Comparison of ENCODE assay signal across 8 mouse cellular contexts in genomic region chr13:38036343-38037043, GRCm38 (mm10). TPM values are rescaled to one million over a fixed set of nuclear protein-coding genes. Genes with fewer than 3 reads are reported as not detected.
DNase-seq lines count a peak whose midpoint lies in the region; ATAC-seq and TF ChIP-seq lines count a peak whose summit lies in the region.

Gene Riok1, plus strand, starts transcription at chr13:38036995.

- peak within 1 kb of the TSS; percentile 93 for H3K4me2 ChIP-seq in heart, embryonic 16.5 days (ENCODE audit: low read depth, low read length)

- intact Hi-C loops in heart, adult 2 months (cut with DNase I): loop anchor here (1.0 to 5.0 kb wide), 2 partner anchors 42 to 604 kb away; partner anchors contain the start of gene Ssr1

- peak within 1 kb of the TSS; percentile 86 for H3K27ac ChIP-seq in heart, adult 2 months
- H3K27ac ChIP-seq in heart, embryonic 16.5 days (ENCODE audit: low read length): peak within 1 kb of the TSS; percentile 81

- no peak for TF ChIP-seq CTCF in heart, adult 2 months (IDR thresholded peaks at IDR 0.05)

- no peak for TF ChIP-seq EP300 in heart, adult 2 months (IDR thresholded peaks at IDR 0.05; ENCODE audit: insufficient read depth, low read depth, low read length)

- peak within 1 kb of the TSS; percentile 84 for H3K9ac ChIP-seq in heart, adult 2 months (ENCODE audit: low read depth, low read length)
- peak within 1 kb of the TSS; percentile 93 for H3K9ac ChIP-seq in heart, embryonic 16.5 days (ENCODE audit: low read length)

- no peaks in the 10 kb centered on the region for H3K9me3 ChIP-seq in heart, embryonic 16.5 days (replicated peaks; ENCODE audit: control insufficient read depth, low read length)

- WGBS in heart, adult 2 months: 5% methylated on average over 37 of the region's 37 CpGs
- WGBS in heart, embryonic 16.5 days: 8% methylated on average over 37 of the region's 37 CpGs

- H3K4me1 ChIP-seq in heart, adult 2 months (ENCODE audit: control insufficient read depth, insufficient read depth, low read length): peaks cover 4% of the 10 kb centered on the region
- peaks cover 15% of the 10 kb centered on the region for H3K4me1 ChIP-seq in heart, embryonic 16.5 days (ENCODE audit: control insufficient read depth, insufficient read depth, low read length)

- peak; percentile 3 to 21 for DNase-seq in heart, adult 2 months
- DNase-seq in heart, adult 9 months (ENCODE audit: low spot score in 2 of 2): no peak
- DNase-seq in Muller cell, postnatal 12 days (ENCODE audit: inconsistent ontology term): peak; percentile 1
- peak; percentile 8 to 12 for DNase-seq in cerebellum, postnatal 25 days
- DNase-seq in layer of hippocampus, postnatal 36 days: no peak
- DNase-seq in testis, postnatal 14 days (ENCODE audit: low spot score): peak; percentile 18

- peaks cover 4% of the 10 kb centered on the region for H3K36me3 ChIP-seq in heart, adult 2 months (ENCODE audit: control insufficient read depth, insufficient read depth, low read length)
- peaks cover 10% of the 10 kb centered on the region for H3K36me3 ChIP-seq in heart, embryonic 16.5 days (ENCODE audit: control insufficient read depth, insufficient read depth)

- TF ChIP-seq POLR2A in heart, adult 2 months (IDR thresholded peaks at IDR 0.05; ENCODE audit: insufficient read depth, low read depth, low read length): no peak

- H3K79me2 ChIP-seq in heart, adult 2 months (replicated peaks; ENCODE audit: control insufficient read depth, insufficient read depth, low read length): no peaks in the 10 kb centered on the region; the same call in 1 of the 2 replicates

- peak within 1 kb of the TSS; percentile 91 for H3K4me3 ChIP-seq in heart, adult 2 months
- peak within 1 kb of the TSS; percentile 88 for H3K4me3 ChIP-seq in heart, embryonic 16.5 days (ENCODE audit: low read length)

- no peaks in the 10 kb centered on the region for H3K27me3 ChIP-seq in heart, adult 2 months (ENCODE audit: control insufficient read depth, insufficient read depth, low read length)
- H3K27me3 ChIP-seq in heart, embryonic 16.5 days (ENCODE audit: control insufficient read depth, insufficient read depth, low read length): no peaks in the 10 kb centered on the region

- peak; percentile 63 for ATAC-seq in heart, embryonic 16.5 days (replicated peaks; ENCODE audit: extremely low read depth, insufficient read depth, low FRiP score)
- peak; percentile 77 for ATAC-seq in megakaryocyte, adult 5-6 weeks (ENCODE audit: poor library complexity, severe bottlenecking)

RNA-seq across cellular contexts. Expression of gene Riok1, which starts in this region (rescaled TPM):
- total RNA-seq in heart, adult 2 months (2021): 1 to 10 TPM; 8.4 to 9.0 TPM
- polyA plus RNA-seq in heart, adult 2 months (2012; rRNA removed): 8.3 and 11.5 TPM in 2 replicates
- polyA plus RNA-seq in heart, embryonic 16.5 days (2015; fragmentation: Nextera tagmentation; extraction: Ambion mirVana): 30.3 and 36.0 TPM in 2 replicates
- total RNA-seq in layer of hippocampus, postnatal 36 days (2021): 10 to 100 TPM; 24.4 to 31.5 TPM
- total RNA-seq in megakaryocyte, adult 5-6 weeks (2015): 38.3 and 42.2 TPM in 2 replicates
- 85.5 and 96.3 TPM in 2 replicates for total RNA-seq in megakaryocyte, adult 5-6 weeks (2017)

Comparison
In these comparisons a context has a peak if more than half of its experiments do, and no peak if none do; other contexts are left out.
1. DNase-seq: peak in heart, adult 2 months (2 of 2), Muller cell, postnatal 12 days (single experiment), cerebellum, postnatal 25 days (2 of 2) and testis, postnatal 14 days (single experiment); none in heart, adult 9 months (0 of 2) and layer of hippocampus, postnatal 36 days (0 of 2).